Mouse (Mus musculus) cerebellum, postnatal 10 days (tissue): Measurements from ENCODE around the gene Ap1g2.

ENCODE experiments used
- DNase-seq, 2 experiments: peaks; one replicate each; pipeline ENCODE4 v3.0.0; 2021; ENCODE audit warnings: mixed read lengths in 2 of 2

The Ap1g2 gene

GRCm38 (mm10) chr14:55085324-55086008 lies 20.9 kb downstream of the Ap1g2 start:
- DNase-seq: peak; percentile 61 to 70

- DNase-seq: no peak
Observed at GRCm38 (mm10) chr14:55083481-55083880, 22.9 kb downstream of the Ap1g2 start.

GRCm38 (mm10) chr14:55081105-55081504 lies 25.3 kb downstream of the Ap1g2 start:
- DNase-seq: no peak

GRCm38 (mm10) chr14:55079214-55079970 lies 27.0 kb downstream of the Ap1g2 start:
- peak; percentile 92 to 95 for DNase-seq

- DNase-seq: peak in 1 of 2 experiments; percentile 55
Observed at GRCm38 (mm10) chr14:55078366-55078989, 27.9 kb downstream of the Ap1g2 start.

- peak in 1 of 2 experiments; percentile 47 for DNase-seq
Observed at GRCm38 (mm10) chr14:55077481-55078365, 28.7 kb downstream of the Ap1g2 start.

- peak; percentile 60 to 61 for DNase-seq
Observed at GRCm38 (mm10) chr14:55076956-55077355, 29.4 kb downstream of the Ap1g2 start.

GRCm38 (mm10) chr14:55076224-55076623 lies 30.2 kb downstream of the Ap1g2 start:
- DNase-seq: peak; percentile 79 to 82

- peak in 1 of 2 experiments; percentile 57 for DNase-seq
Observed at GRCm38 (mm10) chr14:55074416-55074815, 32.0 kb downstream of the Ap1g2 start.

- DNase-seq: no peak
Observed at GRCm38 (mm10) chr14:55071756-55072155, 34.6 kb downstream of the Ap1g2 start.

- peak; percentile 57 to 59 for DNase-seq
Observed at GRCm38 (mm10) chr14:55066042-55066441, 40.4 kb downstream of the Ap1g2 start.

- peak; percentile 61 to 65 for DNase-seq
Observed at GRCm38 (mm10) chr14:55065391-55065790, 41.0 kb downstream of the Ap1g2 start.

GRCm38 (mm10) chr14:55064481-55065370 lies 41.7 kb downstream of the Ap1g2 start:
- peak in 1 of 2 experiments; percentile 58 for DNase-seq

GRCm38 (mm10) chr14:55063581-55064381 lies 42.6 kb downstream of the Ap1g2 start:
- peak in 1 of 2 experiments; percentile 59 for DNase-seq

GRCm38 (mm10) chr14:55063117-55063516 lies 43.3 kb downstream of the Ap1g2 start:
- DNase-seq: no peak

- peak; percentile 83 to 88 for DNase-seq
Observed at GRCm38 (mm10) chr14:55062626-55063025, 43.8 kb downstream of the Ap1g2 start.

GRCm38 (mm10) chr14:55061845-55062244 lies 44.5 kb downstream of the Ap1g2 start:
- peak in 1 of 2 experiments; percentile 43 for DNase-seq

GRCm38 (mm10) chr14:55059931-55060330 lies 46.5 kb downstream of the Ap1g2 start:
- peak in 1 of 2 experiments; percentile 28 for DNase-seq

GRCm38 (mm10) chr14:55059009-55059408 lies 47.4 kb downstream of the Ap1g2 start:
- no peak for DNase-seq

GRCm38 (mm10) chr14:55055167-55055834 lies 51.1 kb downstream of the Ap1g2 start:
- peak; percentile 98 to 99 for DNase-seq
